Mouse (Mus musculus): Measurements from ENCODE around the gene Btbd35f17. TPM values are rescaled to one million over a fixed set of nuclear protein-coding genes. Genes with fewer than 3 reads are reported as not detected.
"Not testable (repeated sequence)": the region's sequence is repeated elsewhere in the genome, so short reads cannot be mapped to it uniquely, and the experiment has no call there.

The Btbd35f17 gene
- not detected in 2 replicates for total RNA-seq (2021)
- long read RNA-seq, experiment 1, result 0 reads
- long read RNA-seq, experiment 2, result 0 reads

GRCm38 (mm10) chrX:4370336-4370735 lies at the start of gene Btbd35f17:
Btbd35f17 (plus strand) TSS chrX:4370636.
- not testable (repeated sequence) for DNase-seq

Other genes starting within 250 kb of the Btbd35f17 start
- gene Btbd35f28, start 174.1 kb upstream of the Btbd35f17 start, total RNA-seq (2021), result not detected in 2 replicates
- gene Btbd35f20, start 79.4 kb upstream of the Btbd35f17 start, total RNA-seq (2021), result not detected in 2 replicates